Mouse (Mus musculus): ENCODE measurements around the gene Tuba1b. TPM values are rescaled to one million over a fixed set of nuclear protein-coding genes. Genes with fewer than 3 reads are reported as not detected.
"Not testable (repeated sequence)": the region's sequence is repeated elsewhere in the genome, so short reads cannot be mapped to it uniquely, and the experiment has no call there.

The Tuba1b gene
- polyA plus RNA-seq, 1 experiment from 2014 or later: 1,998 TPM

GRCm38 (mm10) chr15:98952063-98952455 lies 17.7 kb upstream of the Tuba1b start:
- peak overlapping the region; percentile 50 for H3K4me2 ChIP-seq
- WGBS: 19% methylated on average over 5 of the region's 5 CpGs
- peak overlapping the region; percentile 97; the same call in 1 of the 2 replicates for H3K27ac ChIP-seq
- H3K27me3 ChIP-seq: no peaks in the 10 kb centered on the region
- H3K4me3 ChIP-seq: peak overlapping the region; percentile 79
- no peak for ATAC-seq (ENCODE audit: borderline replicate concordance, extremely low read depth, low FRiP score, low TSS enrichment)
- peaks cover 19% of the 10 kb centered on the region for H3K4me1 ChIP-seq
- peaks cover 9% of the 10 kb centered on the region; the same call in 1 of the 2 replicates for H3K36me3 ChIP-seq
- H3K9ac ChIP-seq: peak overlapping the region; percentile 39
- no peaks in the 10 kb centered on the region for H3K9me3 ChIP-seq

DNA sequence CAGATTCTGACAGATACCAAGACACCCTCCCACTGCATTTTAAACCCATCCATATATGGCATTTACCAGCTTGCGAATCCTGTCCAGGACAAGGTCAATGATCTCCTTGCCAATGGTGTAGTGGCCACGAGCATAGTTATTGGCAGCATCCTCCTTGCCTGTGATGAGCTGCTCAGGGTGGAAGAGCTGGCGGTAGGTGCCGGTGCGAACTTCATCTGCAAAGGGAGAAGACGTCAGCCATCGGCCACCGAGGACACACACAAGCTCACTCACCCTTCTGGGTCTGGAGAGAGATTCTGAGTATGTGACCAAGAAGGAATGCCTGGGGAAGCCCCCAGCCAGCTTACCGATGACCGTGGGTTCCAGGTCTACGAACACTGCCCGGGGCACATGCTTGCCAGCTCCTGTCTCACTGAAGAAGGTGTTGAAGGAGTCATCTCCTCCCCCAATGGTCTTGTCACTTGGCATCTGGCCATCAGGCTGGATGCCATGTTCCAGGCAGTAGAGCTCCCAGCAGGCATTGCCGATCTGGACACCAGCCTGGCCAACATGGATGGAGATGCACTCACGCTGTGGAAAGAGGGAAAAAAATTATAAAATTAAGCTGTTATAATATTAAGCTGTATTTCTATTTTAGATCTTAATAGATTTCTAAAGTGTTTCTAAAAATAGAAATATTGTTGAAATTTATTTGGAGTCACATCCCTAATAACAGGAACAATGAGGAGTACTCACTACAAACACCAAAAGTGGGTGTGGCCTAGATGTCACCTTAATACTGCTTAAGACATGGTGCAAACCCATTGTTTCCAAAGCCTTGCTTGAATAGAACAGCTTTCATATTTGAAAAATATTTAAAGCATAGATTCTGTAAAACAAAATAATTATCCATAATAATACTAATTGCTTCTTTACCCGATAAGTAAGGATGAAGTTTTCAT lies 17.0 kb upstream of the Tuba1b start:
- not testable (repeated sequence) for H3K36me3 ChIP-seq; H3K9me3 ChIP-seq; H3K27me3 ChIP-seq; H3K27ac ChIP-seq; ATAC-seq (ENCODE audit: borderline replicate concordance, extremely low read depth, low FRiP score, low TSS enrichment)
- H3K4me2 ChIP-seq: peak overlapping the region; percentile 50
- H3K4me1 ChIP-seq: peaks cover 19% of the 10 kb centered on the region
- H3K9ac ChIP-seq: peak overlapping the region; percentile 39; the same call in 1 of the 2 replicates
- WGBS: 77% methylated on average over 11 of the region's 15 CpGs
- H3K4me3 ChIP-seq: peak overlapping the region; percentile 79

GRCm38 (mm10) chr15:98949607-98949892 lies 15.2 kb upstream of the Tuba1b start:
- 63% methylated on average over 3 of the region's 3 CpGs for WGBS
- Histone ChIP-seq H3K27ac (no peak overlapping the region), H3K27me3 (no peaks in the 10 kb centered on the region), H3K4me3 (no peak overlapping the region), H3K4me2 (no peak overlapping the region), H3K4me1 (peaks cover 14% of the 10 kb centered on the region), H3K36me3 (peaks cover 9% of the 10 kb centered on the region; the same call in 1 of the 2 replicates), H3K9ac (no peak overlapping the region), H3K9me3 (no peaks in the 10 kb centered on the region)
- no peak for ATAC-seq (ENCODE audit: borderline replicate concordance, extremely low read depth, low FRiP score, low TSS enrichment)

DNA sequence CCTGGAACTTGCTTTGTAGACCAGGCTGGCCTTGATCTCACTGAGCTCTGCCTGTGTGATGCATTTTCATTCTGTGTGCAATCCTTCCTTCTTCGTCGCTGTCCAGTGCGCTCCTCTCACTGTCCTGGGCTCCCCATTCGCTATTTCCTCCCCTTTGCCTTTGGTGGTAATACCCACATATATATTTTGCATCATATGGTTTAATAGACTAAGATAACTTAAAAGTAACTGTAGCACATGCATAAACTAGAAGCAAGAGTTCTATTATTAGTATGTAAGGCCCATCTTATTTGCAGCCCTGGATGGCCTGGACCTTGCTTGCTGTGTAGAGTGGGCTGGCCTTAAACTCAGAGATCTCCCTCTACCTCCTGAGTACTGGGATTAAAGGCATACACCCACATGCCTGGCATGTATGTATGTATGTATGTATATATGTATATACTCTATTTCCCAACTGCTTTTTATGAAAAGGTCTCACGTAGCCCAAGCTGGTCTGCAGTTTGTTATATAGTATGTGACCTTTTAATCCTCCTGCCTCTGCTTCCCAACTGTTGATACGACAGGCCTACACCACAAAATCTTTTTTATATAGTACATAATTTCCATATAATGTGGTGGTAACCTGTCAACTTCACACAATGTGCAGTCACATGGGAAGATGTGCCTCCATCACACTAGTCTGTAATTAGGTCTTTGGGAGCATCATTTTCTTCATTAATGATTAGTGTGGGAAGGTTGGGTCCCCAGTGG lies 14.7 kb upstream of the Tuba1b start:
- Histone ChIP-seq H3K4me2 (no peak overlapping the region), H3K36me3 (peaks cover 9% of the 10 kb centered on the region; the same call in 1 of the 2 replicates), H3K4me1 (peaks cover 9% of the 10 kb centered on the region), H3K27me3 (no peaks in the 10 kb centered on the region), H3K4me3 (no peak overlapping the region), H3K9ac (no peak overlapping the region), H3K27ac (no peak overlapping the region), H3K9me3 (no peaks in the 10 kb centered on the region)
- ATAC-seq (ENCODE audit: borderline replicate concordance, extremely low read depth, low FRiP score, low TSS enrichment): no peak
- WGBS: 74% methylated on average over 6 of the region's 6 CpGs

DNA sequence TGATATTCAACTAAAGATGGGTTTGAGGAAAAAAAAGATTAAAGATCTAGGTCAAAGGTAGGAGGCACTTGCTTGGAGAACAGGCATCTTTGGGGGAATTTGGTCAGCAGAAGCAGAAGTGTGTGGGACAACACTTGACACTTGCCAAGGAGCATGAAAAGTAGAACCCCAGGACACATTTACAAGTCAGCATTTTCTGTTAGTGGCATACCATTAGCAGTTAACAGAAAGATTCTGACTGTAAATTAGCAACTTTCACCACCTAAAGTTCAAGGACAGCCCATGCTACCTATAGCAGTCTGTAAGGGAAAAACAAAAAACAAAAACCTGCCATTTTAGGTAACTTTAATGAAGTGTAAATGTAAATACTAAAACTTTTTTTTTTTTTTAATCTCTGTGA lies 14.0 kb upstream of the Tuba1b start:
- ATAC-seq (ENCODE audit: borderline replicate concordance, extremely low read depth, low FRiP score, low TSS enrichment): no peak
- H3K4me2 ChIP-seq: no peak overlapping the region
- H3K9ac ChIP-seq: no peak overlapping the region

GRCm38 (mm10) chr15:98947884-98948283 lies 13.5 kb upstream of the Tuba1b start:
- no peak for ATAC-seq (ENCODE audit: borderline replicate concordance, extremely low read depth, low FRiP score, low TSS enrichment)

More for the DNA sequence above, 14.0 kb upstream of the Tuba1b start:
- Histone ChIP-seq H3K36me3 (peaks cover 9% of the 10 kb centered on the region; the same call in 1 of the 2 replicates), H3K27ac (no peak overlapping the region), H3K4me3 (no peak overlapping the region), H3K4me1 (peaks cover 7% of the 10 kb centered on the region), H3K27me3 (no peaks in the 10 kb centered on the region), H3K9me3 (no peaks in the 10 kb centered on the region)

GRCm38 (mm10) chr15:98943133-98943532 lies 8.8 kb upstream of the Tuba1b start:
- ATAC-seq (ENCODE audit: borderline replicate concordance, extremely low read depth, low FRiP score, low TSS enrichment): no peak
- H3K4me2 ChIP-seq: no peak overlapping the region
- no peak overlapping the region for H3K9ac ChIP-seq
- H3K4me1 ChIP-seq: no peaks in the 10 kb centered on the region
- no peaks in the 10 kb centered on the region for H3K27me3 ChIP-seq
- 56% methylated on average over 4 of the region's 4 CpGs for whole genome bisulfite sequencing
- H3K9me3 ChIP-seq: no peaks in the 10 kb centered on the region
- no peaks in the 10 kb centered on the region for H3K36me3 ChIP-seq
- no peak overlapping the region for H3K4me3 ChIP-seq
- H3K27ac ChIP-seq: no peak overlapping the region

More at GRCm38 (mm10) chr15:98947884-98948283, 13.5 kb upstream of the Tuba1b start:
- Histone ChIP-seq H3K4me3 (no peak overlapping the region), H3K27me3 (no peaks in the 10 kb centered on the region), H3K4me1 (peaks cover 7% of the 10 kb centered on the region), H3K4me2 (no peak overlapping the region), H3K9me3 (no peaks in the 10 kb centered on the region), H3K36me3 (peaks cover 9% of the 10 kb centered on the region; the same call in 1 of the 2 replicates), H3K9ac (no peak overlapping the region), H3K27ac (no peak overlapping the region)
- 41% methylated on average over 3 of the region's 3 CpGs for WGBS

DNA sequence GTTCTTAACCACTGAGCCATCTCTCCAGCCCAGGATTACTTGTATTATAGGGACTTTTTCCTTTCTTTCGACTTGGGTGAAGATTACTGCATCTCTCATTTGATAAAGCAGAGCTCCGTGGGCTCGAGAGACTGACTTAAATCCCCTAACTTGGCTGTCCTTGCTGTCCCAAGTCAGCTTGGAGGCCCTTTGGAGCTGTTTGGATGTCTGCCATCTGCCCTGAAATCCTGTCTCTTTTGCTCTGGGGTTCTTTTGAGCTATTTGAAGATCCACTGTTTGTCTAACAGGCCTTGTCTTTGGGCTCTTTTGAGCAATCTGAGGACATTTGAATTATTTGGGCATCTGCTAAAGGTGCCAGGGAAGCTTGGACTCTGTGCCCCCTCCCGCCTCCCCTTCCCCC lies 7.7 kb upstream of the Tuba1b start:
- Histone ChIP-seq H3K4me1 (no peaks in the 10 kb centered on the region), H3K36me3 (no peaks in the 10 kb centered on the region), H3K9me3 (no peaks in the 10 kb centered on the region), H3K4me2 (no peak overlapping the region), H3K4me3 (no peak overlapping the region), H3K27me3 (no peaks in the 10 kb centered on the region), H3K27ac (no peak overlapping the region), H3K9ac (no peak overlapping the region)
- WGBS: 63% methylated on average over 4 of the region's 4 CpGs
- no peak for ATAC-seq (ENCODE audit: borderline replicate concordance, extremely low read depth, low FRiP score, low TSS enrichment)

GRCm38 (mm10) chr15:98941539-98941938 lies 7.2 kb upstream of the Tuba1b start:
- H3K4me3 ChIP-seq: no peak overlapping the region
- no peaks in the 10 kb centered on the region for H3K36me3 ChIP-seq
- no peak for ATAC-seq (ENCODE audit: borderline replicate concordance, extremely low read depth, low FRiP score, low TSS enrichment)
- H3K27me3 ChIP-seq: no peaks in the 10 kb centered on the region
- no peak overlapping the region for H3K4me2 ChIP-seq
- H3K9ac ChIP-seq: no peak overlapping the region
- H3K4me1 ChIP-seq: no peaks in the 10 kb centered on the region
- no peak overlapping the region for H3K27ac ChIP-seq
- 62% methylated on average over 2 of the region's 2 CpGs for WGBS
- H3K9me3 ChIP-seq: no peaks in the 10 kb centered on the region

DNA sequence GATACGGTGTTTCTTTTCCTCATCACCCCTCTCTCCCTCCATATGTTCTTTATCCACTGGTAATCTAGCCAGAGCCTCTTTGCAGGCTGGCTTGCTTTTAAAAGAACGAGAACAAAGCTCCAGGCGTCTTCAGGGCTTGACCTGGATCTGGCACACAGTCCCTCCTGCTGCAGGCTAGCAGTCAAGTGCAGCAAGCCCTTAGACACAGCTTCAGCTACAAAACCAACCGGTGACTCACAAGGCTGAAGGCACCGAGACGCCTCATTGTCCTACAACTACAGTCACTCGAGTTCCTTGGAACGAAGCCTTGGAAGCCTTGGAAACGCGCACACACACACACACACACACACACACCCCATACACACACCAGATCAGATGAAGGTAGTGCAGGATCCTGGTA lies 6.5 kb upstream of the Tuba1b start:
- Histone ChIP-seq H3K4me3 (no peak overlapping the region), H3K9ac (no peak overlapping the region), H3K9me3 (no peaks in the 10 kb centered on the region), H3K27ac (no peak overlapping the region), H3K4me1 (peaks cover 4% of the 10 kb centered on the region; the same call in 1 of the 2 replicates), H3K36me3 (no peaks in the 10 kb centered on the region), H3K4me2 (no peak overlapping the region), H3K27me3 (no peaks in the 10 kb centered on the region)
- 64% methylated on average over 10 of the region's 10 CpGs for WGBS
- ATAC-seq (ENCODE audit: borderline replicate concordance, extremely low read depth, low FRiP score, low TSS enrichment): no peak

DNA sequence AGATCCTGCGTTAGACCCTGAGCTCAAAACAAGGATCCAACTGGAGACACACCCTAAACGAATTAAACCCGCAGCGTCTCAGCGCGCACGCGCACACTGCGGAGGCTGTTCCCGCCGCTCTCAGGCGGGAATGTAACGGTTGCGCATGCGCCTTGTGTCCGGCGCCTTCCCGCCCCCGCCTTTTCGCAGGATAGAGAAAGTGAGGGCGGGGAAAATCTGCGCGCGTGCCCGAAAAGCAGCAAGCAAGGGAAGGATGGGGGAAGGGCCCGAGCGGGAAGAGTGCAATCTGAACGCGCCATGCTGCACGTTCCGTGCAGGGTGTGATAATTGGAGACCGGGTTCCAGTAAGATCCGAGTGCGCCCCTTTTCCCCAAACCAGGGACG lies 540 bp downstream of the Tuba1b start:
- peak overlapping the region; percentile 79 for H3K9ac ChIP-seq
- H3K36me3 ChIP-seq: peaks cover 13% of the 10 kb centered on the region
- peak overlapping the region; percentile 72 for H3K4me3 ChIP-seq
- peak; percentile 84 for ATAC-seq (ENCODE audit: borderline replicate concordance, extremely low read depth, low FRiP score, low TSS enrichment)
- no peaks in the 10 kb centered on the region for H3K27me3 ChIP-seq
- H3K4me1 ChIP-seq: peaks cover 26% of the 10 kb centered on the region
- peak overlapping the region; percentile 90 for H3K4me2 ChIP-seq
- peak overlapping the region; percentile 97 for H3K27ac ChIP-seq
- WGBS: under 1% methylated on average over 35 of the region's 35 CpGs
- H3K9me3 ChIP-seq: no peaks in the 10 kb centered on the region

Measured in lung, embryonic 15.5 days (tissue).